Mouse (Mus musculus) urinary bladder, postnatal 36 days (tissue): Measurements from ENCODE around the gene Isg20.

Experiments
- DNase-seq, 2 experiments: peaks; one replicate each; pipeline ENCODE4 v3.0.0; 2022; ENCODE audit warnings: low spot score in 2 of 2, mixed read lengths in 1 of 2

Gene Isg20

DNA sequence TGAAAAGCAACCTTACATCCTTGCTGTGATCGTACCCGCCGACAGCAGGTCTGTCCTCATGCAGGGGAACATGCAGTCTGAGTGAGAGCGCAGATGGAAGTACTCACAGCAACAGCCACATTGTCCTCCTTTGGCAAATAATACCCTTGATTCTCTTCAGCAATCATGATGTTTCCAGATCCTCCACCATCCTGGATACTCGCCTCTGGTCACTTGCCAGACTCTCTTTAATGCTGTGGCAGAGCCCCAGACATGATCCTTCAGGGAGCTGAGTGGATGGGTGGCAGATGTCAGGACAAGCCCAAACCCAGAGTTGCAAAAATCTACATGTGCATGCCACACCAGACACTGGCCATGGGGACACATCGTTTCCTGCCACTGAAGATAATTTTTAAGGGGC lies 41.9 kb downstream of the Isg20 start:
- no peak for DNase-seq

DNA sequence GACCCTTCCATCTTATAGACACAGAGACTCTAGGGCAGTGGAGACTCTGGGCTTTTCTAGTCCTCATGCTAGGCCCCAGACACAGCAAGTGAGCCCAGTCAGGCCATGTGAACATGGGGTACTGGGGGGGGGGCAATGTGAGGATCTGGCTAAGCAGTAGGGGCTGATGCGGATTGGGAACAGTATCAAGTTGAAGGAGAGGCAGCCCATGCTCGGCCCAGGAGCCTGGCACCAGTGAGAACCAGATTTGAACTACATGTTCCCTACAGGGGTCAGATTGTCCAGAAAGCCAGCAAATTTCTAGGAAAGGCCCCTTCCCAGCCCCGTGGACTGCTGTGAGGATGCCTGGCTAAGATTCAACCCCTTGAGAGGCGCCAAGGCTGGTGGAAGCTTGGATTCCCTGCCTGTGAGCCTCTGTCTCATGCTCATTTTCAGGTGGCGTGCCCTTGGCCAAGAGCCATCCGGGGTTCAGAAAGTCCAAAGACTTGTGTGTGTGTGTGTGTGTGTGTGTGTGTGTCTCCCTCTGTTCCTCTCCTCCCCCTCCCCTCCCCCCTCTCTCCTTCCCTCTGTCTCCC lies 45.4 kb downstream of the Isg20 start:
- no peak for DNase-seq

DNA sequence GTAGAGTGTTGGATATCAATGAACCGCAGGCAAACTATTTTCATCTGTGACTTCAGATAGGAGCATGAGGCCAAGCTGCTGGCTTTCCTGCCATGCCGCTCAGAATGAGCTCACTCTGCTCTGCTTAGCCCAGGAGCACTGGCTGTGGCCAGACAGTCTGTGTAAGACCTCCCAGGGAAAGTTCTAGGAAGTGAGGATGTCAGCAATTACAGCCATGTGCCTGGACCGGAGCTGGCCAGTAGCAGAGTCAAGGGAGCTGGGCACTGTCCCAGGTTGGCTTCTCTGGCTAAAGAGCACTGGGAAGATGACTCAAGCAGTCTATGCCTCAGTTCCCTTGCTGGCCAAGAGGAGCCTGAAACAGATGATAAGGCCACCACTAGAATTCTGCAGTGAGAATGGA lies 50.7 kb downstream of the Isg20 start:
- DNase-seq: no peak
